Mouse (Mus musculus): ENCODE results near the gene Fto.

Gene Fto

DNA sequence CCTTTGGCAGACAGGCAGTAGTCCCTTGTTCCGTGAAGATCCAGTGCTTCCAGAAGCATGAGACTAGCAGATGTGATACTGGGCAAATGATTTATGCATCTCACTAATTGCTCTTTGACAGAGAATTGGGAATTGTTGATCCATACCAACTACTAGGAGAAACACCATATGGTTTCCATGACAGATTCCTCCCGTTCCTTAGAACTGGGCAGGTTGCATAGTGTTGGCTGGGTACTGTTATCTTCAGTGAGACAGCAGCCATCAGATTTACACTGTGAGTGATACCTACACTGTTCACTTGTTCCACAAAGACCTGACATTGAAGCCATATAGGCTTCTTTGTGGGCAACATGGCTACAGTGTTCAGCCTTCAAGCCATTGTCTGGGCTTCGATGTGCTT is 191.0 kb downstream of the Fto start:
- no peak for DNase-seq

DNA sequence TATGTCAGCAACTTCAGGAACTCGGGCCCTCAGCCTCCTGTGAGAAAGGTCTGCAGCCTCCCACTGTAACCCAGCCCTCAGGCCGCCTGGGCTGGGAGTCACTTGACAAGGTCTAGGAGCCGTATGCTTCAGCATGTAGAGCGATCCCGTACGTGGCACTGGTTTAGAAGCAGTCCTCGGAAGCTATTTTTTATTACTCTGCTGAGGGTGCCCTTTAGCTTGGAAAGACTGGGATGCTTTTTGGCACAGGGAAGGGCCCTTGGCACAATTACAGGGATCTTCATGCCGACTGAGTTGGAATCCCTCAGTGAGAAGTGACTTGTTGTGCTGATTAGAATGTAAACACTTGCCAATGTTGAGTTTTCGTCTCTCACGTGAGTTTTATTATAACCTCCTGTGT is 191.6 kb downstream of the Fto start:
- no peak for DNase-seq

DNA sequence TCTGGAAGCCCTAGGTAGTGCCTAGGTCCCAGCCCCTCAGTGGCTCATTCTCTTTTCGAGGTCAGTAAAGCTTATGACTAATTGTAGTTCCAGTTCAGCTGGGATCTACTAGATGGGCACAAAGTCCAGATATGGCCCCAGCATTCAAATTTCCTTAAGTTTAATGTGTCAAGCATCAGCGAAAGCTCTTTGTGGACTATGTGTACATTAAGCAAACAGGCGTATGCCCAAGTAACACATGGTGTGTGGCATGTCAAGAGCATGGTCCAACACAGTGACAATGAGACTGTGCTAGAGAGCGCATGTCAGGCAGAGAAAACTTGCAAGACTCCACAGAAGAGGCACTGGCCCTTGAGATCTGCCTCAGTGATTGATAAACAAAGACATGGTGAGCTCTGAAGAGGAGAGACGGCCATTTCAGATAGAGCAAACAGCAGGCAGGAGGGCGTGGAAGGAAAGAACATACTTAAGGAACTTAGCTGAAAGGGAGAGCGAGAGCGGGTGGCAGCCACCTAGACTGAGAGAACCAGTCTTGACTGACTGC is 192.2 kb downstream of the Fto start:
- no peak for DNase-seq

DNA sequence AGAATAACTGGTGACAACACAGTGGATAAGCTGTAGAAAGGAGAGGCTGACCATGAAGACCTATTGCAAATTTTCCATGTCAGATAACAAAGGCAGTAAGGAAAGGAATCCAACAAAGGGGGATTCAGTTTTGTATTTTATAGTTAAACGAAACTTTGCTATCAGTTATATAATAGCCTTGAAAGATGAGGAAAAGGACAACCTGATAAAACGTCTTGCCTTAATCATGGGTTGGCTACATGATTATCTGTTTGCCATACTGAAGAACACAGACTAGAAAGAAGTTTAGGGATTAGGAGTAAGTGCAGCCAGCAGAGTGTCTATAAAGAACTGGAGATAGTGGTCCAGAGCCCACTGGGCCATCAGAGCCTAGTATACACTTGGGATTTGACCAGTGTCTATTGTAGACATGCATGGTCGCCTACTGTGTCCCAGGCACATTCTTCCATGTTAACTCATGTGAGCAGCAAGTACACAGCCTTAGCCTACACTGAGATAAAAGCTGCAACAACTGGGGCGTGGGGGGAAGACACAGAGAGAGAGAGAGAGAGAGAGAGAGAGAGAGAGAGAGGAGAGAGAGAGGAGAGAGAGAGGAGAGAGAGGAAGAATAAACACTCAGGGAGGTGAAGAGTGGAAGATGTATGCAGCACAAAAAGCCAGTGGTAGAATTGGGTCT is 192.8 kb downstream of the Fto start:
- no peak for DNase-seq

DNA sequence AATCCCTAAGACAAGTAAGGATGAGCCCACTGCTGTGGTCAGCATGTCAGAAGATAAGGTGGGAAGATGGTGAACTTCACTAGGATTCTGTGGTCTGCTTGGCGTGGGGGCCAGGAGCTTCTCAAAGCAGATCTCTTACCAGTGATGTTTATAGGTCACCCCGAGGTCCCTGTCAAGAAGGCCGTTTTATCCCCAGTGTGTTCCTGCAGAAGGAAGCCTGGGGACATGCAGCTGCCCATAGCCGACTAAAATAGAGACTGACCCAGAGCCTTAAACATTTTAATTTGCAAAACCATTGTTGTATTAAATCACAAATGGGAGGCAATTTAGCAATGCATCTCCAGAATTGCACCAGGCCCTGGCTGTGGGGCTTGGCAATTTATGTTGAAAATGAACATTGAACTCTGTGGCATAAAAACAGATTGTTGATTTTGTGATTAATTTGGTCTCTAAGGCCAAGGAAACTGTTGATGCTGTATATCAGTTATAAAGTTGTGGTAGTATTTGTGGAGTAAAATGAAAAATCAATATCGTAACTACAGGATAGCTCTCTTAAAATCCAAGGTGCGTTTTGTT is 193.4 kb downstream of the Fto start:
- no peak for DNase-seq

DNA sequence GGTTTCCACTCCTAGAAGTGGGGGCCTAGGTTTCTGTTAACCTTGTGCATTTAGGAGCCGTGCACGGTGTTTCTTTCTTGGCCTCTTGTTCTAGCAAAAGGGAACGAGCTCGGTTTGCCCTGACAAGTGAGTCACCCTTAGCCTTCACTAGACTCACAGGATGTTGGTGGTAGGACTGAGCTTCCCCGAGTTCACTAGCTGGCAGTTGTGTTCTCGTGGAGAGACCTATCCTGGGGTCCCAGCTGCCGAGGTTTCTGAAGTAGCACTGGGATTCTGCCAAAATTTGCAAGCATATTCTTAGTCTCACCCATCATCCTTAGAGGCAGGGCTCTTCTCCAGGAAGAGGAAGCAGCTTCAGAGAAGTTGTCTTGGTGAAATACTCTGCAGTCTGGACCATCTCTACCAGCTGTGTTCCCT is 194.4 kb downstream of the Fto start:
- DNase-seq, result no peak

DNA sequence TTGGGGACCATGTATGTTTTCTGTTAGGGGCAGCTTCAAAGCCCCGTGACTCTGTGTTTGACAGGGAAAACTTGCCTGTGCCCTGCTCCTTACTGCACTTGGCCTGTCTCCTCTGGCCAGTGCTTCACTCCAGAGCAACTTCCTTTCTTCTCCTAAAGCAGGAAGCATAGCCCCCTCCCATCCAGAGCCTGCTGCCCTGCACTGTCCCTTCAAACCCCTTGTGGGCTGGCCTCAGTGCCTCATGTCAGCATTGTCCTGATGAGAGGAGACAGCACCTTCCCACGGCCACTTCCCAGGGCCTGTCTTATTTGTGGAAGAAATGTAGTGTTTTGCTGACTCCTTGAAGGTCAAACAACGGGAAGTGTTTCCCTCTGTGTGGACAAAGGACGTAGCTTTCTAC is 195.0 kb downstream of the Fto start:
- no peak for DNase-seq

DNA sequence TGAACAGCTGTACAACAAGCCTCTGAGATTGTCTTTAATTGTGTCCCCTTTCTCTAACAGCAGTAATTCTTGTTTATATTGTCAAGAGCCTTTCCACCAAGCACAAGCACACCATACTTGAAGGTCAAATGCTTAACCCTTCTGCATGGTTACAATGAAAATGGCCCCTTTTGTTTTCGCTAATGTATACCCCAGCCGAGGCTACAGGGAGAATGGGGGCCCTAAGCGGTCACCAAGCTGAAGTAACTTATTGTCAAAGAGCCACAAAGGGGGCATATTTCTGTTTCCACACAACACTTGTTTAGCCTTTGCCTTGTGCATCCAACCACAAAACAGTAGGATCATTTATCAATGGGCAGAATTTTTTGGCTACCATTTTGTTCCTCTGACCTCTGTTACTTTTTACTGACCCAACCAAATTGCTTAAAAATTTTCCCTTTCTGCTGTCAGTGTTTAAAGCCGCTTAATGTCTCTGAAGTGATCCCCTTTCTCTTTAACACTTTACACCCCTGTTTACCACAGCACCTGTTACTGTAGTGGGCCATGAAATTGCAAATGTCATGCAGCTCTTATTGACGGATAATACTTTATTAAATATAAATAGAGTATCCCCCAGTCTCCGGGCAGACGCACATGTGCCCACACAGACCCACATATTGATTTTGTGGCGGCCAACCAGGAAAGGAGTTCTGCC is 196.0 kb downstream of the Fto start:
- no peak for DNase-seq

DNA sequence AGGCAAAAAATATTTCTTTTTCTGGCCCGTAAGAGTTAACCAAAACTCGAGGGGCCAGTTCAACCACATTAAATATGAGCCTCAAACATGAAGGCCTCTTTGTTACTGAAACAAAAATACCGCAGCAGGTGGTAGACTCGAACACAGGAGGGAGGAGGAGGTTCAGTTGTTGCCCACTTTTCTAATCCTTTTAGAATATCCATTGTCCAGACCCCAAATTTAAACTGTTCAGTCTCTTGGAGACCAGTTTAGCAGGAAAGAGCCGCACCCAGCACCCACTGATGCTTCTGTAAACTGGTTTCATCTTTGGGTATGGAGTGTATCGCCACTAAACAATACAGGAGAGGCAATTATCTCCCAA is 196.6 kb downstream of the Fto start:
- DNase-seq, result no peak

DNA sequence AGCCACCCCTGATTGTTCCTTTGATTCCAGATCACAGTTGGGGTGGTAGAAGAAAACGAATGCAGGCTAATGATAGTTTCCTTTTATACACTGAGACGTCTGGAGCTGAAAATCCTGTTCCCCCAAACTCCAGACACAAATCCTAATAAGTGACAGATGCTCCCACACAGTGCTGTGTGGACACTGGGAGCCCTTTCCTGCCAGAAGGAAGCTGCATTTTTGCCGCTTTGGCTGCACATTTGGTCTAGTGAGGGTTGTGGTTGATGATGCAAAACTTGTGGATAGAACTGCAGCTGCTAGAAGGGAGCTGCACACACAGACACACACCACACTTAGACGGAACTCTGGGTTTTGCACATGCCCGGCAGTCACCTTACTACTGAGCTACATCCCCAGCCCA is 197.4 kb downstream of the Fto start:
- no peak for DNase-seq

DNA sequence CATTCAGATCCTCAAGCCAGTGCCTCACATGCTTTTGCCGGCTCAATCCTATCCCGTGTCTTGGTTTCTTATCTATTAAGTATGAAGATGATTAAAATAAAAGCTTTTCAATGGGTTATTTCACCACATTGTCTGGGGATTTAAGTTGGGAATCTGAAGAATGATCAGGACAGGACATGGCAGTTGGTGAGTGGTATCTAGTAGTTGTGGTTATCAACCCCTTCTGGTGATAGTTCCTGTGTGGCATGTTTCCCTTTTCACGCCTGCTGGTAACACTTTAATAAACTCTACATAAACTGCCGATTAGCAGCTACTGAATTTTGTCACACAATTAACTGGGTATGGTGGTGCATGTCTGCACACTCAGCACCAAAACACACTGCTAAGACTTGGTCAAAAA is 198.6 kb downstream of the Fto start:
- no peak for DNase-seq

DNA sequence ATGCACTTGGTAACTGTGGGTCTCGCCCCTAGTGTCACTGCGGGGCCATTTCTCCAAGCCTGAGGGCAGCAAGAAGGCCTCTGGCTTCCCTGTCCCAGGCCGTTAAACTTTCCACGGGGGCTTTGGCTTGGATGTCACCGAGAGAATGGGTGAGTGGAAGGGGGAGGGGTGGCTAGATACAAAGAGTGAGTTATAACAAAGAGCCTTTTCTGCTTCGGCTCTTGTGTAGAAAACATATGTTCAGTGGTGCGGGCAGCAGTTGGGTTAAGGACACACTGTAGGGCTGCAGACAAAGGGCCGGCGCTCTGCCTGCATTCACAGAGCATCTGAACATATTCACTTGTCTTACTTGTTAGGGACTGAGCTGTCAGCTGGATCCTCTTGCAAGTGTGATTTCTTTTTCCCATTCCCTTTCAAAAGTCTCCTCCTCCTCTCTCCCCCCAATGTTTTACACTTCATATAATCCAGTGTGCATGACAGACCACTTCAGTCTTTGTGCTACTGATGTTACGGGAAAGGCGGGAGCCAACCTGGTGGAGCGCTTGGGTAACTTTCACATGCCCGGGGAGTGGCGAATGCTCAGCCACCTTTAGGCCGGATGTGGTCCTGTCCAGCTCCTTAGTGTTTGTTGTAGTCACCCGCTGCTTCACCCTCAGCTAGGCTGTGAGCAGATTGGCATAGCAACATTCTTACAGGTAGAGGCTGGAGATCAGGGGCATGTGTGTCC is 201.6 kb downstream of the Fto start:
- no peak for DNase-seq

DNA sequence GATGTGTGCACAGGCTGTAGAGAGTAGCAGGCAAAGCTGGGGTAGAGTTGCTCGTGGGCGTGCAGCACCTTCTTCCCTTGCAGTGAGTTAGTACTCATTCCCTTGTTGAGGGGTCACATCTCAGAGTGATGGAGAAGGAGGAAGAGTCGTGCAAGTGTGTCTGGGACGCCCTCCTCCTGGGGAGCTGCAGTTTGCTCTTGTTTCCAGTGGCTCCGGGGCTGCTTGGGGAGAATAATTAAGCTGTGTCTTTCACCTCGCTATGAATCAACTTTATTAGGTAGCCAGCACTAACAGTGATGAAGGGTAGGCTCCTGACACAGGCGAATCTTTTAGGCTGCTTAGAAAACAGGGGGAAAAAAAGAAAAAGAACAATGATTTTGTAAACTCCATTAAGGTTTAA is 203.1 kb downstream of the Fto start:
- DNase-seq, result no peak

DNA sequence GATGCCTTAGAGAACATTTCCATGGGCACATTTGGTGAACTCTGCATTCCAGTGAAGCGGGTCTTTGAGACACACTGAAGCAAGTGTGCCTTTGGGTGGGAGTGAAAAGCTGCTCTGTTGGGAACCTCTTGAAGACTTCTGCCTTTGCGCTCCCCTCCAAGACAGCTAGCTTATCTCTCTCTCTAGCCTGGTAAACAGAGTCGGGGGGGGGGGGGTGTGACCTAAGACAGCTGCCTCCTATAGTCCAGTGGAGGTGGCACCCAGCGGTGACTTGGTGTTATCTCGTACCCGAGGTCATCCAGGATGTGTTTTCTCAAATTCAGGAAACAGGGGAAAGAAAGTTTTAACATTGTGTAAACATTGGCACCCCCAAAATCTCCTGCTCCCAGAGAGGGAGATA is 204.8 kb downstream of the Fto start:
- no peak for DNase-seq

DNA sequence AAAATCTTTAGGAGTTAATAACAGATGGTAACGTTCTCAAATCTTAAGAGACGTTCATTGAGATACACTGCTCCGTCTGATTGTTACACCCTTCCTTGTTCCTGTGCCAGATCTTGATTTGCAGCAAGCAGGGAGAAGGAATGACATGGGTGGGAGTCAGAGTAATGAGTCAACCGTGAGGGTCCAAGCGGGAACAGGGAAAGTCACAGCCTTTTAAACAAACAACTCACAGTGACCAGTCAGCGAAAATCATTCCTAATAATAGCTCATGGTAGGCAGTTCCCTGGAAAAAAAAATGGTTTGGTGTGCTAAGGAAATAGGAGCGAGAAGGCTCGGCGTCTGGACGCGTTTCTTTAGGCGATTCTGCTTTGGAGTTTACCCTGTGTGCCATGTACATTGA is 208.9 kb downstream of the Fto start:
- no peak for DNase-seq

DNA sequence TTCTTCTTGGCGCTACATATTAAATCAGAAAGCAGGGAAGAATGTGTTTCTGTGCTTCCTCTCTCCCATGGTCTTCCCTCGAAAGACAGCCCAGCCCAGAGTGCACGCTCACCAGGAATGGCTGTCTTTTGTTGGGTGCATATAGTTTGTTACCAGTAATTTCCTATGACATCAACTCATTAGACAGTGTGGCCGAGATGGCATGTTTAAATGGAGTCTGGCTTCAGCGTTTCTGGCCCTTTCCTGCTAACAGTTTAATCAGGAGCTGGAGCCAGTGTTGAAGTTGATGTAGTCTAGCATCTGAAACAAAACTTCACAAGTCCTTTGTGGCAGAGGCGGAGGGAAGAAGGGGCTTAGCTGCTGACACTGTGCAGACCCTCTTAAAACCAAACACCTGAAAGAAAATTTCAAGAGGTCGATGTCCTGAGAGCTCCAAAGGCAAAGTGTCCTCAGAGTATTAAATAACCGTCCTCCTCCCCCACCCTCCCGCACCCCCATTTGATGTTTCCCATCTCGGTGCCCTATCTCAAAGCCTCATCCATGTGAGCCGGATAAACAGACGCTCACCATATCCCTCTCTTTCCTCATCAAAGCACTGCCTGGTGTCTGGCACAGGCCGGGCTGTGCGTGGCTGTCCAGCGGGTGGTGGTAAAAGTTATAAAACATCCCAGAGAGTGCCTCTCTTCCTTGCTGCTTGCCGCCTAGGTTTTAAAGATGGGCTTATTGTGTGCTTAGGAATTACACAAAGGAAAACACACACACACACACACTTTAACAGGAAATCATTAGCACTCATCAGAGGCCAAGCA is 210.9 kb downstream of the Fto start:
- no peak for DNase-seq

DNA sequence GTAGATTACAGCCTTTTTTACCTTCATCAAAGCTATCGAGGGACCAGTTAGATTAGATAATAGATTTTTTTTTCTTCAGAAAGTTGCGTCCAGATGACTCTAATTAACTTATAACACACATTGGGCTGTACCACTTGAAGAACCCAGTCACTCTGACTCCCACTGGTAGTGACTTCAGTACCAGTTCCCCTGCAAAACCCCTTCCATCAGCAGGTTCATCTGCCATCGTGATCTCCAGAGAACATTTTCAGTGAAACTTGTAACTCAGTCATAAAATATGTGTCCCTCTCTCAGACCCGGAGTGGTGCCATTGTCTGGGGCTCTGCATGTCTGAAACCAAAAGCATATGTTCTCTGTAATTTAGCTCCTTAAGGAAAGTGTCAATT is 211.5 kb downstream of the Fto start:
- no peak for DNase-seq

DNA sequence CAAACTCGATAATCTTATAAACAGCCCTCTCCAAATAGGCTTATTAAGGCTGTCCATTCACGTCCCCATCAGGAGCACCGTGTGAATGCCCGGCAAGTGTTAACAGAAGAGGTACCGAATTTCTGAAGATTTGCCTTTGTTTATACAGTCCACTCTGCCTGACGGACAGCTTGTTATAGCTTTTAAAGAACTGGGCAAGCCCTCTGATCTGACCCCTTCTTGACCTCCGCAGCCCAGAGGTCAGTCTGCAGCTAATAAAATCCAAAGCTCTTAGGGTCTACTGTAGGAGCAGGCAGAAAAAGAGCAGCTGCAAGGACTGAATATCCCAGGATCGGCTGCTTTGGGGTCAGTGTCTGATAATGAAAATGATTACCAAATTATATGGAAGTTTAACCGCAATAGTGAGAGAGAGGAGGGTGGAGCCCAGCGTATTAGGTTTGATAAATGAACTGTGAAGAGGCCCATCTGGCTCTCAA is 212.1 kb downstream of the Fto start:
- no peak for DNase-seq

DNA sequence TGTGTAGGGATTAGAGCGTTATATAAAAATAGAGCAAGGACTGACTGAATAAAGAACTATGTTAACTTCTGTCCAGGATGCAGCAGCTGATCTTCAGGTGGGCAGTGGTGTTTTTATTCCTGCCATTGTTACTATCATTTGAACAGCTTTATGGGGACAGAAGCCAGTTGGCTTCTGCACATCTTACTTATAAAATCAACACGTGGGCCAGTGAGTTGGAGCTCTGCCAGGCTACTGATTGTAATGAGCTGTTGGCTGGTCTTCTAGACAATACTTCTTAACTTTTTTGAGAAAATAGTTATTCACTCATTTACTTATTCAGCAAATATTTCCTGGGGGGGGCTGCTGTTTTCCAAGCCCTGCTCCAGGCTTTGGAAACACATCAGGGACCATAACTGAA is 215.6 kb downstream of the Fto start:
- no peak for DNase-seq

DNA sequence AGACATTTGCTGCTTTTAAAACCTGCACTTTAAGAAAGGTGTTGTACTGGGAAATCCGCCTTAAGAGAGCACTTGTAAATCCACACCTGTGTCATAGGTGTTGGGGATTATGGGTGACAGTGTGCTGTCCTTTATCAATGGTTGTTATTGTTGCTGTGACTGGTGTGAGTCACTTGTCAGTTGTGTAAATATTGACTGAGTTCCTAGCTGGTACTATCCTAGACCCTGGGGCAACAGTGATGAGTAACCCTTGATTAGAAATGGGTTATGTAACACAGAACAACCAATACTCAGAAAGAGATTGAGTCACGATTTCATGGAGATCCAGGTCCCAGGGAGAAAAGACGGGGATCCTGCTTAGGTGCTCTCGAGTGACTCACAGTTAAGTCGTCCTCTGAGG is 216.4 kb downstream of the Fto start:
- no peak for DNase-seq

DNA sequence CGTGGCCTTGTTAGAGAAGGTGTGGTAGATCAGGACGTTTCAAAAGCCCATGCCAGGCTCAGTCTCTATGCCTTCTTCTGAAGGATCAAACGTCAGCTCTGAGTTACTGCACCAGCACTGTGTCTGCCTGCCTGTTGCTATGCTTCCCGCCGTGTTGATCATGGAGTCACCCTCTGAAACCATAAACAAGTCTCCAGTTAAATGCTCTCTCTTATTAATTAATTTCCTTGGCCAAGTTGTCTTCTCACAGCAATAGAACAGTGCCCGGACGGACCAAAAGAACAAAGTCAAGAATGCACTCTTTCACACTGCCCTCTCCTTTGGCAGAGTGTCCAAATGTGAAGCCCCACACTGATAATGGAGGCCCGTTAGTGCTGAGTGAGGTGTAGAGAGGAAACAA is 217.3 kb downstream of the Fto start:
- DNase-seq, result no peak

DNA sequence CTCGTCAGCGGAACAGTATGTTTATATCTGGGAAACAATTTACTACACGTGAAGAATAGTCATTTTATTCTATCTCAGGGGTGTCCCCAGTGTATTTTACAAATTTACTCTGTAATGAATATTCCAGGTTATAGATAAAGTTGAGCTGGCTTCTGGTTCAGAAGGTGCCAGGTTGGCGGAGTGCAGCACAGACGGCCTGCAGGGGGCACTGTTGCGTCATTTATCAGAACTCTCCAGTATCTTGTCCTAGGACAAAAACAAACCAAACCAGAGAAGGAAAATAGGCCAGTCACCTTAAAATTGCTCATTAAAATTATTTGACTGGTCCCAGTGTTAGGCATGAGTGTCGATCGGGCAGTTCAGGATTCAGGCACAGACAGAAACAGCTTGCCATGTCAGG is 218.6 kb downstream of the Fto start:
- peak; percentile 92 for DNase-seq

Data from right cerebral cortex, postnatal 4 days (tissue).